Mouse (Mus musculus): Measurements from ENCODE around the gene Naif1.

DNA sequence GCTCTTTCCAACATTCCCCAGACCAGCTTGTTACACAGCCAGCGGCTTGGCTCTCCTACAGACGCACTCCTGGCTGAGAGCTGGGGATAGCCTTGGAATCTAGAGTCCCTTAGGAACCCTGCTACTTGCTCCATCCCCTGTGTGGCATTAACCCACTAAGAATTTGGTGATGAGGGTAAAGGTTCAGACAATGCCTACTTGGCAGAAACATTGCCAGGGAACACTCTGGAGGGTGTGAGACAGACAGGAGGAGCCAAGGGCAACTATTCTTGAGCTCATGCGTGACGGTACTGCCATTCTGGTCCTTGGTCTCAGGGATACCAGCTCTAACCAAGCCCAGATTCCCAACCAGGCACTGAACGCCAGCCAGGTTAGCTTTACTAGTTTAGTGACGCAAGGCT lies 28.4 kb upstream of the Naif1 start:
- TF ChIP-seq CTCF (IDR thresholded peaks at IDR 0.05) (no peak), POLR2A (IDR thresholded peaks at IDR 0.05; ENCODE audit: insufficient read depth, low read depth, low read length) (no peak)

All from heart, adult 2 months (tissue).